Mouse (Mus musculus) lung, postnatal 0 days (tissue): Measurements from ENCODE around the gene Cracr2b.

Experiments used
- CTCF ChIP-seq: IDR thresholded peaks from 2 replicates; pipeline ENCODE4 v1.5.1; 2016; ENCODE audit warnings: antibody characterized with exemption, mild to moderate bottlenecking
- EP300 ChIP-seq: IDR thresholded peaks from 2 replicates; pipeline ENCODE4 v1.6.1; 2016; ENCODE audit warnings: antibody characterized with exemption, mild to moderate bottlenecking, control low read depth

- peak; percentile 68 for TF ChIP-seq CTCF
- TF ChIP-seq EP300: peak; percentile 26; the same call in 1 of the 2 replicates
Measured at GRCm38 (mm10) chr7:141468522-141469211, 7.8 kb downstream of the Cracr2b start.
